Mouse (Mus musculus) kidney, embryonic 15.5 days (tissue): ENCODE results near the gene Hccs. TPM values are rescaled to one million over a fixed set of nuclear protein-coding genes. Genes with fewer than 3 reads are reported as not detected.

ENCODE experiments used
- ATAC-seq: fragments of 200-750 bp; cut with Nextera tagmentation; replicated peaks from 2 replicates; pipeline ENCODE4 v1.8.0; 2017; ENCODE audit warnings: moderate TSS enrichment; ENCODE audit not compliant: low FRiP score
- H3K27ac ChIP-seq: fragments of 300-500 bp; sonication (generic); 2 replicates; pipeline ENCODE4 v1.5.1; 2015; ENCODE audit warnings: mild to moderate bottlenecking, inconsistent platforms
- H3K27me3 ChIP-seq: fragments of 300-500 bp; sonication (generic); 2 replicates; pipeline ENCODE4 v1.6.1; 2015; ENCODE audit warnings: inconsistent platforms
- H3K36me3 ChIP-seq: fragments of 300-500 bp; sonication (generic); 2 replicates; pipeline ENCODE4 v1.6.1; 2015; ENCODE audit warnings: inconsistent platforms
- H3K4me1 ChIP-seq: fragments of 300-500 bp; sonication (generic); 2 replicates; pipeline ENCODE4 v1.6.1; 2015; ENCODE audit warnings: inconsistent platforms
- H3K4me2 ChIP-seq: fragments of 300-500 bp; sonication (generic); 2 replicates; pipeline ENCODE4 v1.6.1; 2015; ENCODE audit warnings: moderate library complexity, mild to moderate bottlenecking, inconsistent platforms
- H3K4me3 ChIP-seq: fragments of 300-500 bp; sonication (generic); replicated peaks from 2 replicates; pipeline ENCODE4 v1.5.1; 2015; ENCODE audit warnings: mild to moderate bottlenecking, inconsistent platforms
- H3K9ac ChIP-seq: fragments of 300-500 bp; sonication (generic); 2 replicates; pipeline ENCODE4 v1.6.1; 2015; ENCODE audit warnings: mild to moderate bottlenecking, inconsistent platforms
- H3K9me3 ChIP-seq: fragments of 300-500 bp; sonication (generic); replicated peaks from 2 replicates; pipeline ENCODE4 v1.6.1; 2016; ENCODE audit warnings: inconsistent platforms
- WGBS: fragments of 180-500 bp; shearing (Covaris S2); methylation state at CpG from one replicate; pipeline ENCODE4 v1.1.7; 2015; ENCODE audit warnings: mixed read lengths; 5-methylcytosine and 5-hydroxymethylcytosine counted together
- polyA plus RNA-seq: library from polyadenylated mRNA; unstranded; fragments of >200 nt; fragmentation: Nextera tagmentation; extraction: Ambion mirVana; gene quantifications from 2 replicates; pipeline ENCODE4 v1.2.1, GENCODE M21; 2015

The Hccs gene
- polyA plus RNA-seq, 1 experiment from 2014 or later, result 33.0 TPM

DNA sequence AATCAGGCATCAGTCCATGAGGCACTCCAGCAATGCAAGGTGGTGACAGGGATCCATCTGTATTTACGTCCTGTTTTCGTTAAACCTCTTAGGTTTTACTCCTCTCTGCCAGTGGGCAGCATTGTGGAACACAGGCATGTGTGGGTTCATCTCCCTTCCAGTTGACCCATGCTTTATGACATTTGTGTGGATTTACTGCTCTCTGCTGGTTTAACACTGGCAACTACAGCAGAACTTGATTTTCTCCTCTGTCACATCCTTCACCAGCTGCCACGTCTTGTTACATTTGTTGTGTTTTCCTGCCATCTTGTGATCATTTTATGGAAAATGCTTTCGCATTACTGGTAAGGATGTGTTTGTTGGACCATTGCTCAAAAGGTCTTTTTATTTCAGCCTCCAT lies 20.6 kb downstream of the Hccs start:
- Histone ChIP-seq H3K9me3 (no peaks in the 10 kb centered on the region), H3K27me3 (0 out of 2 replicates have a peak, but pooled peaks cover 8% of the 10 kb centered on the region), H3K4me2 (no peak overlapping the region), H3K9ac (no peak overlapping the region), H3K4me1 (no peaks in the 10 kb centered on the region), H3K27ac (no peak overlapping the region), H3K4me3 (no peak overlapping the region), H3K36me3 (no peaks in the 10 kb centered on the region)
- 69% methylated on average over 4 of the region's 4 CpGs for WGBS
- ATAC-seq, result no peak; the same call in 1 of the 2 replicates

DNA sequence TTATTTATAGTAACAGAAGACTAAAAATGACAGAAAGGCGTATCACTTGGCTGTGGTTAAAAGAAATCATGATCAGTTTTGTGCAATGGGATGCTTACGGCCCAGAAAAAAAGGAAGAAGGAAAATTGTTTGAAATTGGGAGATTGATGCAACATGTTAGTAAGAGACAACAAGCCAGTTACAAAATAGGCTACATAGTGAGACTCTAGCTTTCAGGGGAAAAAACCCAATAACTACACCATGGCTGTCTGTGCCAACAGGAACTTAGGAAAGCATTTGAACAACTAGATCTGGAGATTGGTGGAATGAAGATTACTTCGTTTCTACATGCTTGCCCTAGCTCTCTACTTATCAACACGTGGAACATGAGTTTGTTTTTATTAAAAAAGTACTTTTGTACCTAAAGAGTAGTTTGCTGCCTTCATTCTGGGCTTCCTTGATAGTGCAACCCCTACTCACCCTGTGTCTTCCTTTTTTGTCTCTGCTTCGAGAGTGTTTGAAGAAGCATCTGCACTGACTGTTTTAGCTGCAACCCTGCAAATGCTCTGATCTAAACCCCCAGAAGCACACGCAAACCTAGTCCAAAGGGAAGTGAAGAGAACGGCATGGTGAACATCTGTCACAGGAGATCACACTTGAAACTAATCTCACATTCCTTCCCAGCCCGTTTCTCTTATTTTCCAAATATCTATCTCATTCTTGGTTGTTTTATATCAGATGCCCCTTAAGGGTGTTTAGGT lies 56.6 kb downstream of the Hccs start:
- 72% methylated on average over 8 of the region's 8 CpGs for WGBS
- Histone ChIP-seq H3K9ac (no peak overlapping the region), H3K4me3 (no peak overlapping the region), H3K4me2 (no peak overlapping the region), H3K4me1 (no peaks in the 10 kb centered on the region), H3K27ac (no peak overlapping the region), H3K27me3 (peaks cover 24% of the 10 kb centered on the region), H3K9me3 (no peaks in the 10 kb centered on the region), H3K36me3 (no peaks in the 10 kb centered on the region)
- ATAC-seq, result no peak

DNA sequence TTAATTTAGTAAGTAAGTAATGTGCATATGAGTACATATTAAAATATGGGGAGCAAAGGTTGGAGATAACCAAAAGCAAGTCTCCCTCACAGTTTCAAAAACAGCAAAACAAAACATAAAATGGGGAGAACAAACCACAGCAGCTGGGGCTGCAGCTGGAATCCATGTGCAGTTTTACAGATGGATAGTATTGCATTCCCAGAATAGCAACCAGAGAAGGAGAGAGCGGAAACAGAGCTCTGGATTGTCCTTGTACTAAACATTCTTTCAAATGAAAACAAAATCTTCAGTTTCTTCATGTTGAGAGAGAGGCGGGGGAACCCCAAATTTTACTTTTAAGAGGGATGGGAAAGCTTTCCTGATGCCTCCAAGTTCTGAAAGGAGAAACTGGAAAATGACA lies 58.0 kb downstream of the Hccs start:
- Histone ChIP-seq H3K4me3 (no peak overlapping the region), H3K27me3 (peaks cover 31% of the 10 kb centered on the region), H3K27ac (no peak overlapping the region), H3K4me2 (no peak overlapping the region), H3K36me3 (no peaks in the 10 kb centered on the region), H3K4me1 (no peaks in the 10 kb centered on the region), H3K9me3 (no peaks in the 10 kb centered on the region), H3K9ac (no peak overlapping the region)
- WGBS, result 50% methylated on average over 2 of the region's 2 CpGs
- no peak; the same call in 1 of the 2 replicates for ATAC-seq

DNA sequence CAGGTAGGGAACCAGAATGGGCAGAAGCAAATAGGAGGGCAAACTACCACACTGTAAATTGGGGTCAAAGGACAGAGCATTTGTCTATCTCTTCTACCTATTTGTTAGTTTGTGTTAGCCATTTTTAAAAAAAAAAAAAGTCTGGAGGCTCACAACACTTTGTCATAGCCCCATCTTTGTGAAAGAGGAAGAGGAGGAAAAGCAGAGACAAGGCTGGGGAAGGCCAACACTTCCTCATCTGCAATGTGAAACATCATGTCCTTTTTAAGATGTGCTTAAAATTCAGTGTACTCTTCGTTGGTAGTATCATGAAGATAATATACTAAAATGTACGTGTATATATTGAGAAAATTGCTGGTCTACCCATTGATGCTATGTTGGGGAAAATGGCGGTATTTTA lies 59.1 kb downstream of the Hccs start:
- no peaks in the 10 kb centered on the region for H3K9me3 ChIP-seq
- no peak overlapping the region for H3K27ac ChIP-seq
- H3K27me3 ChIP-seq, result peaks cover 39% of the 10 kb centered on the region
- H3K9ac ChIP-seq, result no peak overlapping the region
- no peak overlapping the region for H3K4me2 ChIP-seq
- no peak overlapping the region for H3K4me3 ChIP-seq
- no peaks in the 10 kb centered on the region for H3K4me1 ChIP-seq
- H3K36me3 ChIP-seq, result no peaks in the 10 kb centered on the region
- ATAC-seq, result no peak
- WGBS, result 86% methylated on average over 3 of the region's 3 CpGs

DNA sequence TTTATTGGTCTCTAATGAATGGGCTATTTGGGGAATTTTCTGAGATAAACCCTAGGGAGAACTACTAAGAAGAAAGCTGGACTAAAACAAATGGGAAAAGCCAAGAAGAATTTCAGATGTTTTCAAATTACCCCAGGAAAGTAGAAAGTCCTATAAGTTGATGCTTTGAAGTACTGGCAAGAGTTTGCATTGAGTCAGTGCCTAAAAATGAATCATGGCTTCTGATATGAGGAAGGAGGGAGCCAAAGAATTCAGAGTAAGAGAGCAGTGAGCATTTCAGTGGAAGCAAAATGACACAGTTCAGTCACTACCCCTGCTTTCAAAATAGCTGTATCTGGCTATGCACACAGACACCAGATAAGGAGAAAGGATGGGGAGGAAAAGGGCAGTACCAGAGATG lies 63.4 kb downstream of the Hccs start:
- Histone ChIP-seq H3K36me3 (no peaks in the 10 kb centered on the region), H3K9ac (no peak overlapping the region), H3K4me3 (no peak overlapping the region), H3K4me2 (no peak overlapping the region), H3K4me1 (no peaks in the 10 kb centered on the region), H3K27ac (no peak overlapping the region), H3K27me3 (peaks cover 35% of the 10 kb centered on the region), H3K9me3 (no peaks in the 10 kb centered on the region)
- ATAC-seq, result no peak

DNA sequence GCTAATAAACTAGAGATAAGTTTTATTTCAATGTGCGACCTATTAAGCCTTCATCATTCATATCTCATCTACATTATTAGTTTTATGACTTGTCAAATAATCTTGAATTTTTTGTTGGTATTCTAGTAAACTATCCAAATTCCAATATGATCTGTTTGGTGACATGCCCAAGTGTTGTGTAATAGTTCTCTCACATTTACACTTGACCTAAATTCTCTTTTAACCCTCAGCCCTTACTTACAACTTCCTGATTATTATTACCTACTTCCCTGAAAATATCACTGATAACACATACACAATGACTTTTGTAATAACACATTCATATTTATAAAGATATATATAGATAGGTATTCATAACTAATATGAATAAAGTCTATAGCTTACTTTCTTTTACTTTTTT lies 64.3 kb downstream of the Hccs start:
- H3K9ac ChIP-seq, result no peak overlapping the region
- H3K4me1 ChIP-seq, result no peaks in the 10 kb centered on the region
- no peak overlapping the region for H3K27ac ChIP-seq
- H3K9me3 ChIP-seq, result no peaks in the 10 kb centered on the region
- peaks cover 33% of the 10 kb centered on the region for H3K27me3 ChIP-seq
- ATAC-seq, result no peak
- 74% methylated on average over 1 of the region's 1 CpGs for WGBS
- no peak overlapping the region for H3K4me2 ChIP-seq
- no peak overlapping the region for H3K4me3 ChIP-seq
- H3K36me3 ChIP-seq, result no peaks in the 10 kb centered on the region

DNA sequence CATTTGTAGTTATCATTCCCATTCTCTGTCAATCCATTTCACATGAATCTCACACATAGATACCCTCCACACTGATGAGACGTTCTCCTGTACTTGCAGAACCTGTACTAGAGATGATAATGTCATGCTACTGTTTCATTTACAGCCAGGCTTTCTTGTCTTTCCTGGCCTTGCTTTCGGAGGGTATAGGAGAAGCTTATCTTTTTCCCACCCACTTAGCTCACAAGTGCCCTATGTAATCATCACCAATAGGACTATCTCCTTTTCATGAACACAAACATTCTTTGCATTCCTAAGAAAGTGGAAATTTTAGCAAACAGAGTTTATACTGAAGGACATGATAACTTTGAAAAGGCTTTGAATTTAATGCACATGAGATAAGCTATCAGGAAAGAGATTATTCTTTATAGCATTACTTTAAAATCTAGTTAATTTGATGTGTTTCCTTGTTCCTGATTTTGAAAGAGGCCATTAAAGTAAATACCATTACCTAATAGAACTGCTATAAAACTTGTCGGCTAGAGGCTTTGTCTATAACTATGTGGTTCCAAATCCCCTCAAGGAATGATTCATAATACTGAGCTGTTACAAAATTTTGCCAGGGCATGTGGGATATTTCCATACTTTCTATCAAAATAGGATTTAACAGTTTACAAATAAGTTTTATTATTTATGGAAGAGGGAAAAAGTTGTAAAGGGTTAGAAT lies 97.7 kb downstream of the Hccs start:
- no peak overlapping the region for H3K9ac ChIP-seq
- 71% methylated on average over 3 of the region's 3 CpGs for WGBS
- no peaks in the 10 kb centered on the region for H3K9me3 ChIP-seq
- H3K36me3 ChIP-seq, result no peaks in the 10 kb centered on the region
- H3K4me2 ChIP-seq, result no peak overlapping the region
- peaks cover 34% of the 10 kb centered on the region for H3K27me3 ChIP-seq
- no peaks in the 10 kb centered on the region for H3K4me1 ChIP-seq
- no peak overlapping the region for H3K4me3 ChIP-seq
- ATAC-seq, result no peak
- H3K27ac ChIP-seq, result no peak overlapping the region

DNA sequence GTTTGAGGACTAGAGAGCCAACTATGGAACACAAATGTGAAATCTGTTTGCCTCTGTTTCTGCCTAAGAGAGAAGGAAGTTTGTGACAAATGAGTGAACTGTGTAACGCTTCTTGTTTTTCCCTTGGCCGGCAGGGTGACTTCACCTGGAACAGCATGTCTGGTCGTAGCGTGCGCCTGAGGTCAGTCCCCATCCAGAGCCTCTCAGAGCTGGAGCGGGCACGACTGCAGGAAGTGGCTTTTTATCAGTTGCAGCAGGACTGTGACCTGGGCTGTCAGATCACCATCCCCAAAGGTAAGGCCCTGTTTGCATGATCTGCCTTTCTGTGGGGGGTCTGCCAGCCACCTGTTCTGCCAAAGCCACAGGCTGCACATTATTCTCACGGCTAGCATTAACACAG lies 100.1 kb downstream of the Hccs start:
- no peaks in the 10 kb centered on the region for H3K4me1 ChIP-seq
- no peaks in the 10 kb centered on the region for H3K36me3 ChIP-seq
- no peak overlapping the region for H3K9ac ChIP-seq
- H3K4me3 ChIP-seq, result no peak overlapping the region
- no peak overlapping the region for H3K4me2 ChIP-seq
- no peaks in the 10 kb centered on the region for H3K9me3 ChIP-seq
- H3K27ac ChIP-seq, result no peak overlapping the region
- 71% methylated on average over 8 of the region's 8 CpGs for WGBS
- H3K27me3 ChIP-seq, result peaks cover 37% of the 10 kb centered on the region
- no peak for ATAC-seq

DNA sequence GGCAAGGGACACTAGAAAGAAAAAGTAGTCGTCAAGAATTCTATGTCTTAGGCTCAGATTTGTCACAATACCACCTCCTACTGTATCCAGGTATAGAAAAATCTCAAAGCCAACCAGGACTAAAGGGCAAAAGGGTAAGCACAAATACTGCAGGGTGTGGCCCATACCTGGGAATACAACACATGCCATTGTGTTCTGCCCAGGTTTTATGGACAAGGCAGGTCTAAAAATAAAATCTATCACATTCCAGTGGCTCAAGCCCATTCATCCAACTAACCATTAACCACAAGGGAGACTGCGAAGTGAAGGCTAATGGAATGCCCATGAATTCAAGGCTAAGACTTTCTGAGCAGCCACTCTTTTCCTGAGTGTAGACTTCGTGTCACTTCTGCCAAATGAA lies 110.2 kb downstream of the Hccs start:
- Histone ChIP-seq H3K9ac (no peak overlapping the region), H3K4me1 (no peaks in the 10 kb centered on the region), H3K4me2 (no peak overlapping the region), H3K9me3 (no peaks in the 10 kb centered on the region), H3K27ac (no peak overlapping the region), H3K4me3 (no peak overlapping the region), H3K27me3 (peaks cover 33% of the 10 kb centered on the region), H3K36me3 (no peaks in the 10 kb centered on the region)
- ATAC-seq, result 0 out of 2 replicates have a peak, but pooled peaks have one; percentile 46
- 59% methylated on average over 3 of the region's 3 CpGs for WGBS

Other genes with a start within 250 kb of the Hccs start
- not detected in 2 replicates for gene Amelx, start 133.2 kb downstream of the Hccs start, polyA plus RNA-seq